Mouse (Mus musculus): ENCODE data around the gene E130308A19Rik.

The E130308A19Rik gene

GRCm38 (mm10) chr4:59639163-59639562 lies 13.2 kb downstream of the E130308A19Rik start:
- no peak for DNase-seq (ENCODE audit: low spot score)

GRCm38 (mm10) chr4:59640720-59641119 lies 14.7 kb downstream of the E130308A19Rik start:
- no peak for DNase-seq (ENCODE audit: low spot score)

- DNase-seq (ENCODE audit: low spot score): no peak
These were observed 16.0 kb downstream of the E130308A19Rik start for GRCm38 (mm10) chr4:59642039-59642438.

- DNase-seq (ENCODE audit: low spot score): no peak
These were observed 16.6 kb downstream of the E130308A19Rik start for GRCm38 (mm10) chr4:59642657-59643056.

GRCm38 (mm10) chr4:59644431-59644830 lies 18.4 kb downstream of the E130308A19Rik start:
- no peak for DNase-seq (ENCODE audit: low spot score)

GRCm38 (mm10) chr4:59644992-59645391 lies 19.0 kb downstream of the E130308A19Rik start:
- no peak for DNase-seq (ENCODE audit: low spot score)

- DNase-seq (ENCODE audit: low spot score): no peak
These were observed 19.6 kb downstream of the E130308A19Rik start for GRCm38 (mm10) chr4:59645610-59646009.

GRCm38 (mm10) chr4:59646020-59646696 lies 20.1 kb downstream of the E130308A19Rik start:
- no peak for DNase-seq (ENCODE audit: low spot score)

- DNase-seq (ENCODE audit: low spot score): no peak
These were observed 23.1 kb downstream of the E130308A19Rik start for GRCm38 (mm10) chr4:59649119-59649518.

- DNase-seq (ENCODE audit: low spot score): no peak
These were observed 26.2 kb downstream of the E130308A19Rik start for GRCm38 (mm10) chr4:59652166-59652681.

- no peak for DNase-seq (ENCODE audit: low spot score)
These were observed 30.1 kb downstream of the E130308A19Rik start for GRCm38 (mm10) chr4:59656061-59656642.

- no peak for DNase-seq (ENCODE audit: low spot score)
These were observed 36.2 kb downstream of the E130308A19Rik start for GRCm38 (mm10) chr4:59662163-59662562.

GRCm38 (mm10) chr4:59663451-59663850 lies 37.4 kb downstream of the E130308A19Rik start:
- DNase-seq (ENCODE audit: low spot score): no peak

- no peak for DNase-seq (ENCODE audit: low spot score)
These were observed 40.7 kb downstream of the E130308A19Rik start for GRCm38 (mm10) chr4:59666550-59667317.

GRCm38 (mm10) chr4:59668050-59668449 lies 42.0 kb downstream of the E130308A19Rik start:
- no peak for DNase-seq (ENCODE audit: low spot score)

GRCm38 (mm10) chr4:59669131-59669530 lies 43.1 kb downstream of the E130308A19Rik start:
- DNase-seq (ENCODE audit: low spot score): no peak

- DNase-seq (ENCODE audit: low spot score): no peak
These were observed 44.0 kb downstream of the E130308A19Rik start for GRCm38 (mm10) chr4:59670015-59670414.

GRCm38 (mm10) chr4:59673423-59674117 lies 47.6 kb downstream of the E130308A19Rik start:
- no peak for DNase-seq (ENCODE audit: low spot score)

GRCm38 (mm10) chr4:59674929-59675679 lies 49.1 kb downstream of the E130308A19Rik start:
- DNase-seq (ENCODE audit: low spot score): no peak

- DNase-seq (ENCODE audit: low spot score): no peak
These were observed 49.7 kb downstream of the E130308A19Rik start for GRCm38 (mm10) chr4:59675699-59676098.

- DNase-seq (ENCODE audit: low spot score): no peak
These were observed 55.4 kb downstream of the E130308A19Rik start for GRCm38 (mm10) chr4:59681383-59681782.
